Mouse (Mus musculus) kidney, postnatal 4 days (tissue): Measurements from ENCODE around the gene Ywhab.

Source experiments
- DNase-seq, 2 experiments: peaks; one replicate each; pipeline ENCODE4 v3.0.0; 2021; ENCODE audit warnings: mixed read lengths in 2 of 2

The Ywhab gene

GRCm38 (mm10) chr2:164010496-164010895 lies 15.7 kb downstream of the Ywhab start:
- no peak for DNase-seq

GRCm38 (mm10) chr2:164010944-164011343 lies 16.2 kb downstream of the Ywhab start:
- DNase-seq, result no peak

DNA sequence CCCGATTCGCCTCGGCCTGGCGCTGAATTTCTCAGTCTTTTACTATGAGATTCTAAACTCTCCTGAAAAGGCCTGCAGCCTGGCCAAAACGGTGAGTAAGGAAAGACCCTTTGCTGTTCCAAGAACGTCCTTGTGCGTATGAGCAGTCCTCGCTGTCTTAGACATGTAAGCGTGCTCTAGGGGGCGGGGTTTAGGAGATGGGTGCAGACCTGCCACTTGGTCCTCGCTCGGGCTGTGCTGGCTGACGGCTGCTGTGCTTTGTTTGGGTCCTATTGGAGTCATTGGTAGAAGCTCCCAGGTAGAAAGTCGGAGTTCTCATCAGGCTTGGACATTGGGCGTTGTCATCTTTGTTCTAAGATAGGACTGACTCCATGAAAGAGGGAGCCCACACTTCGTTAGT lies 20.5 kb downstream of the Ywhab start:
- DNase-seq, result no peak

DNA sequence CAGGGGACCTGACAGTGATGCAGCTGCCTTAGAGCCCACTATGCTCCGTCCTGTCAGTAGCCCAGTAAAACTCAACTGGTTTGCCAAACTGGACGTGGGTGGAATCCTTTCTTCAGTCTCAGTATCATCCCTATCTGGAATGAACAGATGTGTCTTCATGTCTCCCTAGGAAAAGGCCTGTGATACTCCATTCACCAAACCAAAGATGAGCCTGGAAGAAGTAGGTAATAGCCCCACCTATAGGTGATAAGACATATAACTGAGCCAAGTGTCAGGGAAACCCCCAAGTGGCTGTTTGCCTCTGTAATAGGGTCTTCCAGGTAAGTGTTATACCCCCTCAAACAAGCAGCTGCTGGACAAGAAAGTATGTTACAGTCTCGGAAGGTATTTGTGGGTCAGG lies 24.1 kb downstream of the Ywhab start:
- no peak for DNase-seq

- DNase-seq, result no peak
Measured at GRCm38 (mm10) chr2:164019943-164020342, 25.2 kb downstream of the Ywhab start.

GRCm38 (mm10) chr2:164022104-164022503 lies 27.3 kb downstream of the Ywhab start:
- DNase-seq, result no peak

- DNase-seq, result no peak
Measured at GRCm38 (mm10) chr2:164025150-164025549, 30.4 kb downstream of the Ywhab start, which contains the start of gene Pabpc1l. Gene Pabpc1l (plus strand): TSS chr2:164025450.

GRCm38 (mm10) chr2:164031147-164031546 lies 36.4 kb downstream of the Ywhab start:
- no peak for DNase-seq

DNA sequence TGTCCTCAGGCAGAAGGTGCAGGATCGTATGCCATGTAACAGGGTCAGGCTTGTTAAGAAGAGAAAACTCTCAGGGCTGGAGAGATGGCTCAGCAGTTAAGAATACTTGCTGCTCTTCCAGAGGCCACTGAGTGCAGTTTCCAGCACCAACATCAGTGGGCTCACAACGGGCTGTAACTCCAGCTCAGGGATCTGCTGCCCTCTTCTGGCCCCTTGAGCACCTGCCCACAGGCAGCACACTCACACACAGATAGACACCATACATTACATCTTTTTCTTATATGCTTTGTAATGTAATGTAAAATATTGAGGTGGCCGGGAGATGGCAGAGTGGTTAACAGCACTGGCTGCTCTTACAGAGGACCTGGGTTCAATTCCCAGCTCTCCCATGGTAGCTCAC lies 38.2 kb downstream of the Ywhab start:
- DNase-seq, result no peak

DNA sequence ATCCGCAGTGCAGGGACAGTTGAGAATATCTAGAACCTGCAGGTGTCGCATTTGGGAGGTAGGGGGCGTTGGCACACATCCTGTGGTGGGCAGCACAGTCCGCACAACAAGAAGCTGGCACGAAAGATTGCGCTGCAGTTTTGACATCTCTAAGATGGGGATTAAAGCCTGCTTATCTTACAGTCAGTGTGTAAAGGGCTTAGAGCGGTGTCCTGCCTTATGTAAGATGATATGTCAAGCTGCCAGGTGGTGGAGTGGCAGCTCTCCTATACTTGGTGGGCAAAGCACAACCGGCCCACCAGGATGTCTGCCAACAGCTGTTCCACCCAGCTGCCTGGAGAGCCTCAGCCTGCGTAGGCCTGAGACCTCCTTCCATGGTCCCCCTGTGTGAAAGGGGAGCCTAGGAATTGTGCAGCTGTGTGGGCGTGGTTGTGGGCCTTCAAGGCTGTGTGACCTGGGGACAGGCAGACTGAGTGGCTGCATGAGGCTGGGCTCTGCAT lies 41.8 kb downstream of the Ywhab start:
- DNase-seq, result peak in 1 of 2 experiments; percentile 29

GRCm38 (mm10) chr2:164038407-164039028 lies 43.8 kb downstream of the Ywhab start:
- DNase-seq, result no peak

- no peak for DNase-seq
Measured at GRCm38 (mm10) chr2:164040949-164041348, 46.2 kb downstream of the Ywhab start.

- no peak for DNase-seq
Measured at GRCm38 (mm10) chr2:164041523-164041922, 46.8 kb downstream of the Ywhab start.

GRCm38 (mm10) chr2:164047197-164047690 lies 52.5 kb downstream of the Ywhab start:
- DNase-seq, result peak; percentile 50 to 68

DNA sequence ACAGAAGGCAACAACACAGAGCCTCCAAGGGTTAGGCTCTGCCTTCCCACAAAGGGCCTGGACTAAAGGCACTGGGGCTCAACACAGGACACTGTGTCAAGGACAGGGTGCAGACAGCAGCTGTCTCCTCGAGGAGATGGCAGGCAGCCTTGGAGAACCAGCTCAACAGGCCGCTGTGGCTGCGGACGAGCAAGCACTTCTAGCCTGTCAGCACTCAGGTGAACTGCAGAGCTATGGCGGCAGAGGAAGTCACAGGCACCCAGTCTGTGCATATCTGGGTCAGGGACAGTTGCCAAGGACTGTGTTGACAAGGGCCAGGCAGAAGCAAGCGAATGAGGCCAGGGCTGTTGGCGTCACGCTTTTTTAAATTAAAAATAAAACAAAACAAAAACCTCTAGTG lies 59.0 kb downstream of the Ywhab start:
- DNase-seq, result no peak

DNA sequence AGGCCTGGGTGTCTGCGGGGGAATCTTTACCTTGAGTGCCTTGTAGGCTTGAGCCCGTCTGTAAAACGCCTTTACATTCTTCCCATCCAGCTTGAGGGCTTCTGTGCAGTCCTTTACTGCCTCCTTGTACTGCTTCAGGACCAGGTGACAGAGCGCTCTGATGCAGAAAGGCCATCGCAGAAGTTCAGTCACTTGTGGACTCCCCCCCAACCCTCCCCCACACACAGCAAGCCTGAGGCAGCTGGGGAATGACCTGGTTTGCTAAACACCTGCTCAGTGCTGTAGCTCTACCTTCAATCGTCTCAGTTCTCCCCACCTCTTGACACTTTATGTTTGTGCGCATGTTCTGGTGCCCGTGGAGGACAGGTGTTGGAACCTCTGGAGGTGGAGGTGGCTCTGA lies 59.9 kb downstream of the Ywhab start:
- DNase-seq, result no peak

DNA sequence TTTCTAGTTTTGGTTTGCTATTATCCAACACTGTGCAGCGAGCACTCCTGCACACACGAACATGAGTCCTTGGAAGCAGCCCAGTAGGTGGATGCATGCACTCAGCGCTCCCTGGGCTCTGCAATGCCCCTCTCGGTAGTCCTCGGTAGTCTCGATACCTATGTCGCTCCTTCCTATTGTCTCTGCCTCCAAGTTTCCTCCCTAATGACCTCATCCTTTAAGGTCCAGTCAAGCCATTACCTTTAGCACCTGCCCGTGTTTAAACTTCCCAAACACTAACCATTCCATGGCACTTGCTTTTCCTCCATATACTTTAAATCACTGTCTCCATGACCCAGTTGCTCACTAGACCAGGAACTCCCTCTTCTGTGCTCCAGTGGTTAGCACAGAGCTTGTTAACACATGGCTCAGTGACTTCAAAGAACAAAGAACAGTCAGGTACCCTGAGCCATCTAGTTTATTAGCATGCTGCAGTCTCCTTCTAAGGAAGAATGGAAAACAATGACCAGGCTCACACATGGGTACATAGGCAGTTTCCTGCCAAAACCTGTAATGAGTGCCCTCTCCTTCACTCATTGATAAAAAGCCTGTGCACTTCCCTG lies 65.0 kb downstream of the Ywhab start:
- peak in 1 of 2 experiments; percentile 42 for DNase-seq
